Mouse (Mus musculus): Measurements from ENCODE around the gene Nceh1.

Nceh1 gene

GRCm38 (mm10) chr3:27182733-27183600, at the start of gene Nceh1:
Nceh1 (plus strand) TSS chr3:27182965.
- DNase-seq (ENCODE audit: low spot score) = peak; percentile 84

- no peak for DNase-seq (ENCODE audit: low spot score)
These were observed 42.7 kb upstream of the Nceh1 start for GRCm38 (mm10) chr3:27140101-27140500.

GRCm38 (mm10) chr3:27143570-27143969, 39.2 kb upstream of the Nceh1 start:
- DNase-seq (ENCODE audit: low spot score) = no peak

GRCm38 (mm10) chr3:27145733-27146132, 37.0 kb upstream of the Nceh1 start:
- DNase-seq (ENCODE audit: low spot score) = no peak

- no peak for DNase-seq (ENCODE audit: low spot score)
These were observed 29.5 kb upstream of the Nceh1 start for GRCm38 (mm10) chr3:27153191-27153671.

- DNase-seq (ENCODE audit: low spot score) = peak; percentile 98
These were observed 29.0 kb upstream of the Nceh1 start, which contains the start of gene Ect2 for GRCm38 (mm10) chr3:27153701-27154209. Ect2 (minus strand) TSS chr3:27153878.

- DNase-seq (ENCODE audit: low spot score) = no peak
These were observed 28.5 kb upstream of the Nceh1 start for GRCm38 (mm10) chr3:27154280-27154679.

GRCm38 (mm10) chr3:27155051-27155855, 27.5 kb upstream of the Nceh1 start:
- peak; percentile 21 for DNase-seq (ENCODE audit: low spot score)

GRCm38 (mm10) chr3:27155856-27156593, 26.7 kb upstream of the Nceh1 start:
- no peak for DNase-seq (ENCODE audit: low spot score)

- DNase-seq (ENCODE audit: low spot score) = no peak
These were observed 26.2 kb upstream of the Nceh1 start for GRCm38 (mm10) chr3:27156594-27156949.

- DNase-seq (ENCODE audit: low spot score) = no peak
These were observed 23.9 kb upstream of the Nceh1 start for GRCm38 (mm10) chr3:27158910-27159309.

GRCm38 (mm10) chr3:27161645-27162409, 20.9 kb upstream of the Nceh1 start:
- no peak for DNase-seq (ENCODE audit: low spot score)

GRCm38 (mm10) chr3:27162410-27162804, 20.4 kb upstream of the Nceh1 start:
- no peak for DNase-seq (ENCODE audit: low spot score)

- no peak for DNase-seq (ENCODE audit: low spot score)
These were observed 17.2 kb upstream of the Nceh1 start for GRCm38 (mm10) chr3:27165481-27166065.

- DNase-seq (ENCODE audit: low spot score) = no peak
These were observed 12.5 kb upstream of the Nceh1 start for GRCm38 (mm10) chr3:27170257-27170656.

GRCm38 (mm10) chr3:27179711-27180110, 3.1 kb upstream of the Nceh1 start:
- no peak for DNase-seq (ENCODE audit: low spot score)

GRCm38 (mm10) chr3:27183601-27184175, 923 bp downstream of the Nceh1 start:
- no peak for DNase-seq (ENCODE audit: low spot score)

GRCm38 (mm10) chr3:27188386-27188785, 5.6 kb downstream of the Nceh1 start:
- no peak for DNase-seq (ENCODE audit: low spot score)

- DNase-seq (ENCODE audit: low spot score) = peak; percentile 43
These were observed 6.8 kb downstream of the Nceh1 start for GRCm38 (mm10) chr3:27189320-27190261.
